Mouse (Mus musculus): ENCODE data around the gene Elp4. TPM values are rescaled to one million over a fixed set of nuclear protein-coding genes. Genes with fewer than 3 reads are reported as not detected.
A peak's percentile ranks its signal among the peaks of the same experiment; 100 is the strongest.

The Elp4 gene
- total RNA-seq, 2 experiments from 2014 or later, result 14.0 to 20.3 TPM

- no peak for ATAC-seq (replicated peaks; ENCODE audit: poor library complexity, severe bottlenecking)
Measured at GRCm38 (mm10) chr2:105685651-105686050, 218.7 kb downstream of the Elp4 start.

GRCm38 (mm10) chr2:105684991-105685650 is 219.2 kb downstream of the Elp4 start:
- ATAC-seq (replicated peaks; ENCODE audit: poor library complexity, severe bottlenecking), result no peak

- ATAC-seq (replicated peaks; ENCODE audit: poor library complexity, severe bottlenecking), result no peak
Measured at GRCm38 (mm10) chr2:105683771-105684410, 220.5 kb downstream of the Elp4 start.

GRCm38 (mm10) chr2:105682634-105683351 is 221.6 kb downstream of the Elp4 start:
- ATAC-seq (replicated peaks; ENCODE audit: poor library complexity, severe bottlenecking), result no peak; the same call in 1 of the 2 replicates

- ATAC-seq (replicated peaks; ENCODE audit: poor library complexity, severe bottlenecking), result no peak
Measured at GRCm38 (mm10) chr2:105682011-105682501, 222.3 kb downstream of the Elp4 start.

GRCm38 (mm10) chr2:105680999-105681710 is 223.2 kb downstream of the Elp4 start:
- ATAC-seq (replicated peaks; ENCODE audit: poor library complexity, severe bottlenecking), result no peak; the same call in 1 of the 2 replicates

DNA sequence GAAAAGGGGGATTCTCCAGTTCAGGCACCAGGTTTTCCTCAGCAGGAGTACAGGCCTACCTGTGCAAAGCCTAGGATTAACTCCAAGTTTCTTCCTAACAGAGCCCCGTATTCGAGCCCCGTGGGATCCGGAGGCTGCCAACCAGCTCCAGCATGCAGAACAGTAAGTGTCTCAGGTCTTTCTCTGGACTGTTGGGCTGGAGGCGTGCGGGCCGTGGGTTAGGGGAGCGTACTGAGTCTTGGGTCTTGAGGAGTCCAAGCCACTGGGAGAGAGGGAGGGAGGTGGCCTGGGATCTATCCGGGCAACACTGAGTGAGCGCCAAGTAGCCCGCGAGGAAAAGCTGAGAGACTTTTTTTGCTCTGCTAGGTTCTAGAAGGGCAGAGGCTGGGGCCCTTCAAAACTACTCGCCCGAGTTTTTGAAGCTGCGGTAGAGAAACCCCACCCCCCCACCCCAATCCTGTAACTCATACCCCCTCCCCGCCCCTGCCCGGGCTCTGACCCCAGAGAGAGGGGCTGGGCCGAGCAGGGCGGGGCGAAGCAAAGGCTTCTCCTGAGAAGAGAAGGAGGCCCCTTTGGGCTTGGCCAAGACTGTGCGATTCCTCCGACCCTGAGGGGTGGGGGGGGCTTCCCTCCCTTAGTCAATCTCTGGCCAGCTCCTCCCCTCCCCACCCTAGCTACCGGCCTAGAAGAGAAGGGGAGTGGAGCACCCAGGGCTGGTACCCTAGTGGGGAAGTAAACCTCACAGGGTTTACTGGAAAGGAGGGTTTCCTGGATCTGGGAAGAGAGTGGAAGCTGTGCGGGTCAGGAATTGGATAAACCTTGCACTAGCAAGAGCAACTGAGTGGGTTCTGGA is 224.0 kb downstream of the Elp4 start:
- no peak for ATAC-seq (replicated peaks; ENCODE audit: poor library complexity, severe bottlenecking)

DNA sequence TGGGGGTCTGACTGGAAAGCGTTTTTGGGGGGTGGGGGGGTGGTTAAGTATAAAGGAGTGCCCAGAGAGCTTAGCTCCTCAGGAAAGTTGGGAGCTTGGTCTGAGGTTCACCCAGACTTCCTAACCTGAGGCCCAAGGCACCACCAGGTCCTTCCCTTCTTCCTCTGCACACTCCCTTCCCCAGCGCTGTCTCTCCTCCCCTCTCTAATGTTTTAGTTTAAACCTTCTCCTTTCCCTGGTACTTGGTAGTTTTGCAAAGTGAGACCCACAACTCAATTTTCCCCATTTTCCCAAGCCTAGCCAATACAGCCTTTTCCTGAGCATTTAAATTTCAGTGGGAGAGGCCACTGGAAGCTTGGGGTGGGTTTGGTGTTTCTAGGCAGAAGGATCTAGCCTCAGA is 225.0 kb downstream of the Elp4 start:
- ATAC-seq (replicated peaks; ENCODE audit: poor library complexity, severe bottlenecking), result no peak

DNA sequence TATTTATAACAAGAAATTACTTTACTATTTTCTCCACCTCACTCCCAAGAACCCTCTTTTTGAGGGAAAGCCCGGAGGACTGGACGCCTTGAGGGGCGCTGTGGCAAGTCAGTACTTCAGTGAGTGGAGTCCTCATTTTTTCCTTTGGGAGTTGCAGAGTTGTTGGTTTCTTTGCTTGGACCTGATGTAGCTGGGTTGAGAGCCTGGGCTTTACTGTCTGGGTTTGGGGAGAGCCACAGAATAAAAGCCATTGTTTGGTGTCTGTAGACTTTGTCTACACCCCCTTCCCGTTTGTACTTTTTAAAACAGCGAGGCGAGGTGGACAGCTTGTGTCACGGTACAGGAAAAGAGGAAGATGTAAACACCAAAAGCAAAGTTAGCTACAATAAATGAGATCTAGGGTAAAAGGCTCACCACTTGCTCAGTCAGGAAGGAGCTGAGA is 225.5 kb downstream of the Elp4 start:
- no peak for ATAC-seq (replicated peaks; ENCODE audit: poor library complexity, severe bottlenecking)

- ATAC-seq (replicated peaks; ENCODE audit: poor library complexity, severe bottlenecking), result no peak
Measured at GRCm38 (mm10) chr2:105678306-105678705, 226.1 kb downstream of the Elp4 start.

GRCm38 (mm10) chr2:105677434-105678105 is 226.8 kb downstream of the Elp4 start:
- ATAC-seq (replicated peaks; ENCODE audit: poor library complexity, severe bottlenecking), result no peak

GRCm38 (mm10) chr2:105676909-105677433 is 227.4 kb downstream of the Elp4 start:
- ATAC-seq (replicated peaks; ENCODE audit: poor library complexity, severe bottlenecking), result no peak

GRCm38 (mm10) chr2:105676080-105676908 is 228.1 kb downstream of the Elp4 start:
- 0 out of 2 replicates have a peak, but pooled peaks have one; percentile 8 for ATAC-seq (replicated peaks; ENCODE audit: poor library complexity, severe bottlenecking)

DNA sequence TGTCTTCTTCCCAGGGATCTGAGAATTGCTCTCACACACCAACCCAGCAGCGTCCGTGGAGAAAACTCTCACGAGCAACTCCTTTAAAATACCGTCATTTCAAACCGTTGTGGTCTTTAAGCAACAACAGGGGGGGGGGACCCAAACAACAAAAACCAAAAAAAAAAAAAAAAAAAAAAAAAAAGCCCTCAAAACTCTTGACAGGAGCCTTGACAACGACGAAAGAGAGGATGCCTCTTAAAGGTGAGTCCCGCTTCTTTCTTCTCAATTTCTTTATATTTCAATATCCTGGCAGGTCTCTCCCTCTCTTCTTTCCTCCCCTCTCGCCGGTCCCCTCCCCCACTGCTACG is 228.7 kb downstream of the Elp4 start:
- no peak for ATAC-seq (replicated peaks; ENCODE audit: poor library complexity, severe bottlenecking)

DNA sequence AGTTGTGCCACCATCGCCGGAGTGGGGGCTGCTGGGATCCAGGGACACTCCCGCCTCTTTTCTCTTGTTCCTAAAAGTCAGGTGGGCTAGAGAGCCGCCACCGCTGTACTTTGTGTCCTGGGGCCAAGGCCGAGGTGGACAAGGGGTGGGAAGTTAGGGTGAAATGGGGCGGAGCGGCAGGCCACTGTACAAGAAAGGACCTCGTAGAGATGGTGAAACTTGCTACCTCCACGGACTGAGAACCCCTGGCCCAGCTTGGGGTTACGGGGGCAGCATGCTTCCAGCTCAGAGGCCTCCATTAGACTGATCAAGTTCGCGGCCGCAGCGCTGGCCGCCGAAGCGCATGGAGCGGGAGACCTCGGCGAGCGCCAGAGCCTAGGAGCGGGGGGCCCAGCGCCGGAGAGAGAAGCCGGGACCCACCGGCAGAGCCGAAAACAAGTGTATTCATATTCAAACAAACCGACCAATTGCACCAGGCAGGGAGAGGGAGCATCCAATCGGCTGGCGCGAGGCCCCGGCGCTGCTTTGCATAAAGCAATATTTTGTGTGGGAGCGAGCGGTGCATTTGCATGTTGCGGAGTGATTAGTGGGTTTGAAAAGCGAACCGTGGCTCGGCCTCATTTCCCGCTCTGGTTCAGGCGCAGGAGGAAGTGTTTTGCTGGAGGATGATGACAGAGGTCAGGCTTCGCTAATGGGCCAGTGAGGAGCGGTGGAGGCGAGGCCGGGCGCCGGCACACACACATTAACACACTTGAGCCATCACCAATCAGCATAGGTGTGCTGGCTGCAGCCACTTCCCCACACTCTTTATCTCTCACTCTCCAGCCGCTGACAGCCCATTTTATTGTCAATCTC is 229.3 kb downstream of the Elp4 start:
- peak; percentile 72 for ATAC-seq (replicated peaks; ENCODE audit: poor library complexity, severe bottlenecking)

GRCm38 (mm10) chr2:105674061-105674874 is 230.1 kb downstream of the Elp4 start:
- ATAC-seq (replicated peaks; ENCODE audit: poor library complexity, severe bottlenecking), result 0 out of 2 replicates have a peak, but pooled peaks have one; percentile 7

Measured in granulocyte monocyte progenitor cell, adult 5-6 weeks (primary cell).